Mouse (Mus musculus): ENCODE results near the gene Zyx.

Zyx gene

GRCm38 (mm10) chr6:42395960-42396809 is 46.8 kb downstream of the Zyx start:
- peak; percentile 96 for DNase-seq (ENCODE audit: extremely low read depth, low read depth, low spot score)

- no peak for DNase-seq (ENCODE audit: extremely low read depth, low read depth, low spot score)
Measured at GRCm38 (mm10) chr6:42397041-42397657, 47.7 kb downstream of the Zyx start.

GRCm38 (mm10) chr6:42398285-42398684 is 48.9 kb downstream of the Zyx start:
- no peak for DNase-seq (ENCODE audit: extremely low read depth, low read depth, low spot score)

GRCm38 (mm10) chr6:42398998-42399397 is 49.6 kb downstream of the Zyx start:
- no peak for DNase-seq (ENCODE audit: extremely low read depth, low read depth, low spot score)

- DNase-seq (ENCODE audit: extremely low read depth, low read depth, low spot score) = no peak
Measured at GRCm38 (mm10) chr6:42399938-42400337, 50.5 kb downstream of the Zyx start, which contains the start of gene Tas2r143. Gene Tas2r143, plus strand, starts transcription at chr6:42400238.

GRCm38 (mm10) chr6:42405134-42405533 is 55.7 kb downstream of the Zyx start, which contains the start of gene Tas2r135:
Gene Tas2r135, plus strand, starts transcription at chr6:42405434.
- no peak for DNase-seq (ENCODE audit: extremely low read depth, low read depth, low spot score)
